Mouse (Mus musculus): ENCODE data around the gene Pkig. TPM values are rescaled to one million over a fixed set of nuclear protein-coding genes. Genes with fewer than 3 reads are reported as not detected.

Pkig gene
- polyA plus RNA-seq, 1 experiment from 2014 or later = 165 TPM

GRCm38 (mm10) chr2:163770731-163771130 is 112.5 kb downstream of the Pkig start:
- H3K4me1 ChIP-seq (ENCODE audit: control insufficient read depth, insufficient read depth, low read length) = no peaks in the 10 kb centered on the region
- WGBS = 86% methylated on average over 8 of the region's 8 CpGs
- H3K27me3 ChIP-seq (replicated peaks; ENCODE audit: control insufficient read depth, insufficient read depth, low read length) = 0 out of 2 replicates have a peak, but pooled peaks cover under 1% of the 10 kb centered on the region
- no peak overlapping the region for H3K4me3 ChIP-seq (ENCODE audit: low read depth, low read length)
- no peak overlapping the region for H3K4me2 ChIP-seq (ENCODE audit: low read depth, low read length)
- H3K9ac ChIP-seq (ENCODE audit: low read depth, low read length) = no peak overlapping the region
- no peaks in the 10 kb centered on the region for H3K36me3 ChIP-seq (ENCODE audit: control insufficient read depth, insufficient read depth, low read length)
- H3K9me3 ChIP-seq (ENCODE audit: control insufficient read depth, low read length) = no peaks in the 10 kb centered on the region
- ATAC-seq (ENCODE audit: low read depth) = no peak
- no peak for DNase-seq (ENCODE audit: low spot score)
- no peak overlapping the region for H3K27ac ChIP-seq (replicated peaks; ENCODE audit: low read depth, low read length)

Other genes starting within 250 kb of the Pkig start
- 79.0 and 82.1 TPM in 2 replicates for gene Oser1, start 233.7 kb upstream of the Pkig start, polyA plus RNA-seq (2014; fragmentation: Nextera tagmentation; extraction: Ambion mirVana)
- 6.2 and 6.9 TPM in 2 replicates for gene Gdap1l1, start 219.9 kb upstream of the Pkig start, polyA plus RNA-seq (2014; fragmentation: Nextera tagmentation; extraction: Ambion mirVana)
- 11.3 and 12.6 TPM in 2 replicates for gene Fitm2, start 185.8 kb upstream of the Pkig start, polyA plus RNA-seq (2014; fragmentation: Nextera tagmentation; extraction: Ambion mirVana)
- gene R3hdml, start 166.1 kb upstream of the Pkig start, polyA plus RNA-seq (2014; fragmentation: Nextera tagmentation; extraction: Ambion mirVana) = 0.15 and 0.25 TPM in 2 replicates
- gene Hnf4a, start 151.6 kb upstream of the Pkig start, polyA plus RNA-seq (2014; fragmentation: Nextera tagmentation; extraction: Ambion mirVana) = not detected in 2 replicates
- gene Ttpal, start 56.1 kb upstream of the Pkig start, polyA plus RNA-seq (2014; fragmentation: Nextera tagmentation; extraction: Ambion mirVana) = 40.6 and 46.2 TPM in 2 replicates
- 43.0 and 53.0 TPM in 2 replicates for gene Serinc3, start 13.3 kb upstream of the Pkig start, polyA plus RNA-seq (2014; fragmentation: Nextera tagmentation; extraction: Ambion mirVana)
- gene Ada, start 91.9 kb downstream of the Pkig start, polyA plus RNA-seq (2014; fragmentation: Nextera tagmentation; extraction: Ambion mirVana) = 7.2 and 10.4 TPM in 2 replicates
- gene Ccn5, start 162.5 kb downstream of the Pkig start, polyA plus RNA-seq (2014; fragmentation: Nextera tagmentation; extraction: Ambion mirVana) = 1.0 and 3.0 TPM in 2 replicates
- not detected in 2 replicates for gene Kcnk15, start 195.3 kb downstream of the Pkig start, polyA plus RNA-seq (2014; fragmentation: Nextera tagmentation; extraction: Ambion mirVana)

All from embryonic facial prominence, embryonic 14.5 days (tissue).